In the genomic region with DNA sequence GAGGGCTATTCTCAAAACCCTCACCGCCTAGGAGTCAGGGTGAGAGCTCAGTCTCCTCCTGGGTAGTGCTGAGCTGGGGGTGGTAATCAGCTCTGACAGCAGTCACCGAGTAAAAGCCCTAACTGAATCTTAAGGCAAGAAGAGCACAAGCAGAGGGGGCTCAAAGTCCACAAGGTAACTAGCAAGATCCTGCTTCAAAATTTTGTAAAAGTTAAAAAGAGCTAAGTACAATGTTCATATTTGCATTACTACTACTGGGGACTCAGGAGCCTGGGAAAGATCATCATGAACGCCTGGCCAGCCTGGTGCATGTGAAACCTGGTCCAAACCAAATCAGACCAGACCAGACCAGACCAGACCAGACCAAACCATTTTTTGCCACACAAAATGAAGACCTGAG, we compare ENCODE assay signal across 10 mouse cellular contexts.
"Had no signal": no experiment of that assay in that cellular context is flagged by ENCODE, and none has a peak within 500 bp of the region (broad histone marks: within the 10 kb centered on the region; RNA-seq: fewer than 3 reads in every experiment).

No protein-coding gene starts in this region.

- H3K4me3 ChIP-seq: limb, embryonic 13.5 days; midbrain, embryonic 13.5 days; stomach, embryonic 15.5 days had no signal

- DNase-seq: kidney, adult 11 months; left cerebral cortex, postnatal 4 days; lung, adult 2 months; lung, postnatal 36 days; right cerebral cortex, postnatal 14 days; thymus, postnatal 36 days had no signal

- H3K36me3 ChIP-seq: stomach, embryonic 15.5 days had no signal

- H3K4me2 ChIP-seq: limb, embryonic 13.5 days; midbrain, embryonic 13.5 days; stomach, embryonic 15.5 days had no signal

- H3K9ac ChIP-seq: limb, embryonic 13.5 days; midbrain, embryonic 13.5 days; stomach, embryonic 15.5 days had no signal

- H3K9me3 ChIP-seq: limb, embryonic 13.5 days; midbrain, embryonic 13.5 days; stomach, embryonic 15.5 days had no signal

- ATAC-seq: lung, postnatal 0 days; midbrain, embryonic 13.5 days had no signal

- H3K27me3 ChIP-seq: limb, embryonic 13.5 days; midbrain, embryonic 13.5 days; stomach, embryonic 15.5 days had no signal

- H3K27ac ChIP-seq: limb, embryonic 13.5 days; midbrain, embryonic 13.5 days; stomach, embryonic 15.5 days had no signal
